Mouse (Mus musculus) frontal cortex, postnatal 14 days (tissue): ENCODE data around the gene Tsr2.

Experiments
- DNase-seq, 2 experiments: peaks; one replicate each; pipeline ENCODE4 v3.0.0; 2022; ENCODE audit warnings: low spot score in 2 of 2

Tsr2 gene

DNA sequence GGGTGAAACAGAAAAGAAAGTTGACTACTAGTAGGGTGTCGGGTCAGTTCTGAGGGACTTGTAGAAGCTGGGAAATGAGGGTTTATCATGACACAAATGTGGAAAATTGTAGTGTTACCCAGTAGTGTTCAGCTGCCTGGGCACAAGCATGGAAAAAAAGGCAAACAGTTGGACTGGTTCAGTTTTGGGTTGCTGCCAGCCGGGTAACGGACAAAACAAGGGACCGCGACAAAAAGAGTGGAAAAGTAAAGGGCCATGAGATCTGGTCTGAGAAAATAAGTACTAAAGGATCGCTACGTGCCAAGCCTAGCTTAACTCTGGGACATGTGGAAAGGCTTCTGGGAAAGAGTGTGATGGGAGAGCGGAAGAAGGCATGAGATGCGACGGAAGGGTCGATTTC lies 50.0 kb downstream of the Tsr2 start:
- DNase-seq = peak in 1 of 2 experiments; percentile 14

DNA sequence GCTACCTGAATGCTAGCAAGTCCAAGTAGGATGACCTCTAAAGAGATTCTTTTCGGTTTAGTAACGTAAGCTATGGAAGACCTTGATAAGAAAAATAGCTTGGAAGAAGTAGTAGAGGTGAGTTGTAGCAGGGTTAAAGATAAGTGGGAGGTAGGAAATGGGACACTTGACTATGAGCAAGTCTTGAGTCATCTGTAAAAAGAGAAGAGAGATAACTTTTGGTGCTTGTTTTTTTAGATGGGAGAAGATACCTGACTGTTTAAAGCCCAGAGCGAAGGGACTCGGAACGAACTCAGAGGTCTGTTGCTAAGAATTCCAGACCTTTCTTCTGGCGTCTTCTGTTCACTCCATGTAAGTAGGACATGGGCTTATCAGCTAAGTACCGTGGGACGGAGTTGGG lies 50.5 kb downstream of the Tsr2 start, which contains the start of gene Fgd1:
TSS of gene Fgd1 (plus strand) at position 301 of the 400 bp plus-strand sequence.
- no peak for DNase-seq

DNA sequence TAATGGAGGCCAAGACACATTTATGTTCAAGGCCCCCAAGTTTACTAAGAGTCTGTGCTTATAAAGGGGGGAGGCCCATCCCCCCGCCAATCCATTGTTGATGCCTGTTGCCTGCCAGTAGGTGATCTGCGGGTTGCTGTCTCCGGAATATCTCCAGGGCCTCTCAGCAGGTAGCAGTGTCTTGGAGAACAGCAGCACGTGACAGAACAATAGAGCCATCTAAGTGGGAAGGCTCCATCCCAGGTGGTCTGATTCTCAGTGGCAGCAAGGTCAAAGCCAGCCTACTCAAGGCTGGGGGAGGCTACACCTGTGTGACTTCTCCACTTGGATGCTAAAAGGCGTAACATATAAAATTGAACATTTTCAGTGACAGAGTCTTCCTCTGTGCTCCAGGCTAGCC lies 55.1 kb downstream of the Tsr2 start:
- DNase-seq = no peak
